Mouse (Mus musculus): ENCODE data around the gene Ctss. TPM values are rescaled to one million over a fixed set of nuclear protein-coding genes. Genes with fewer than 3 reads are reported as not detected.
A peak's percentile ranks its signal among the peaks of the same experiment; 100 is the strongest.

Gene Ctss
- total and polyA plus RNA-seq, 3 experiments: not detected

- H3K9me3 ChIP-seq (replicated peaks; ENCODE audit: insufficient read depth, low read length): no peaks in the 10 kb centered on the region
- peaks cover 10 to 13% of the 10 kb centered on the region in 2 experiments for H3K4me1 ChIP-seq (ENCODE audit: control insufficient read depth in 1 of 2, insufficient read depth in 2 of 2, low read length in 2 of 2)
- H3K36me3 ChIP-seq (ENCODE audit: control insufficient read depth in 1 of 2, insufficient read depth in 2 of 2, low read length in 2 of 2): peaks cover 0 to 11% of the 10 kb centered on the region in 2 experiments; a peak in 2 of 4 replicates
- TF ChIP-seq NELFE (IDR thresholded peaks at IDR 0.05; ENCODE audit: low read depth, low read length): no peak
- TF ChIP-seq MEF2A (IDR thresholded peaks at IDR 0.05; ENCODE audit: extremely low read depth, insufficient replicate concordance, low read depth, low read length, poor library complexity, severe bottlenecking): no peak
- no peak for TF ChIP-seq ZC3H11A (IDR thresholded peaks at IDR 0.05; ENCODE audit: low read depth, low read length)
- no peak for TF ChIP-seq HCFC1 (IDR thresholded peaks at IDR 0.05; ENCODE audit: low read depth, low read length)
- TF ChIP-seq CHD2 (IDR thresholded peaks at IDR 0.05; ENCODE audit: low read length): no peak
- no peak for TF ChIP-seq POLR2AphosphoS2 (IDR thresholded peaks at IDR 0.05; ENCODE audit: low read length)
- no peak for TF ChIP-seq ZMIZ1 (IDR thresholded peaks at IDR 0.05; ENCODE audit: low read depth, low read length)
- TF ChIP-seq NRF1 (IDR thresholded peaks at IDR 0.05; ENCODE audit: insufficient read depth, low read depth, low read length, poor library complexity, severe bottlenecking): no peak
- TF ChIP-seq MYB (IDR thresholded peaks at IDR 0.05; ENCODE audit: low read depth, low read length): no peak
- no peak for TF ChIP-seq E2F4 (IDR thresholded peaks at IDR 0.05; ENCODE audit: borderline replicate concordance, low read depth, low read length)
- TF ChIP-seq TBP (IDR thresholded peaks at IDR 0.05; ENCODE audit: low read depth, low read length): no peak
- no peak for TF ChIP-seq SMC3 (IDR thresholded peaks at IDR 0.05; ENCODE audit: low read depth, low read length)
- TF ChIP-seq POLR2AphosphoS5 (IDR thresholded peaks at IDR 0.05; ENCODE audit: borderline replicate concordance, low read depth, low read length): no peak
- H3K4me3 ChIP-seq (ENCODE audit: control insufficient read depth in 1 of 2, insufficient read depth in 1 of 2, low read depth in 2 of 2, low read length in 2 of 2): no peak overlapping the region
- H3K79me2 ChIP-seq (ENCODE audit: control insufficient read depth, insufficient read depth, low read length, poor library complexity): no peaks in the 10 kb centered on the region
- no peaks in the 10 kb centered on the region for H3K27me3 ChIP-seq (ENCODE audit: control insufficient read depth in 1 of 2, insufficient read depth in 2 of 2, low read length in 2 of 2)
- H3K27ac ChIP-seq (ENCODE audit: control insufficient read depth, low read depth, low read length): no peak overlapping the region
- DNase-seq (ENCODE audit: low read depth, low spot score): no peak
- no peak overlapping the region for H3K9ac ChIP-seq (ENCODE audit: control insufficient read depth, low read depth, low read length, poor library complexity, severe bottlenecking)
Observed at GRCm38 (mm10) chr3:95509348-95509747, 17.2 kb upstream of the Ctss start.

DNA sequence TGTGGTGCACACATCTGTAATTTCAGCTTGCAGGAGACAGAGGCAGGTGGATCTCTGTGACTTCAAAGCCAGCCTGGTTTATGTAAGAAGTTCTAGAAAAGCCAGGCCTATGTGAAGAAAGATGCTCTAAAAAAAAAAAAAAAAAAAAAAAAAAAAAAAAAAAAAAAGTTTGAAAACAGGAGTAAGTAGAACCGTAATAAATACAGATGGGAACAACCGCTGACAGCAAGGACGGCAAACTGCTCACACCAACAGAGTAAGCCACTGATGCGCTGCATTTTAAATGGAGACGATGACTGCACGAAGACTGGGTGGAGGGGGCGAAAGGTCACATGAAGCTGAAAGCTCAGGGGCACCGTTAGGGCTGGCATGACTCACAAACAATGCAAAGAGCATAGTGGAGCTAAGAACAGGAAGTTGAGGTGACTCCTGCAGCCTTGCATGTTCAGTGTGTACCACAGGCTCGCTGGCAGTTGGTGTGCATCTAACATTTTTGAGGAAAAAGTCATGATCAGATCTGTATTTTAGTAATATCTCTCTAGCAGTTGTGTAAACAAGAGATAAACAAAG lies 14.9 kb upstream of the Ctss start:
- no peaks in the 10 kb centered on the region for H3K79me2 ChIP-seq (ENCODE audit: control insufficient read depth, insufficient read depth, low read length, poor library complexity)
- H3K9ac ChIP-seq (ENCODE audit: control insufficient read depth, low read depth, low read length, poor library complexity, severe bottlenecking): no peak overlapping the region; the same call in 1 of the 2 replicates
- H3K9me3 ChIP-seq (replicated peaks; ENCODE audit: insufficient read depth, low read length): no peaks in the 10 kb centered on the region
- peak; percentile 92 for DNase-seq (ENCODE audit: low read depth, low spot score)
- H3K27me3 ChIP-seq (ENCODE audit: control insufficient read depth in 1 of 2, insufficient read depth in 2 of 2, low read length in 2 of 2): no peaks in the 10 kb centered on the region
- peaks cover 14 to 17% of the 10 kb centered on the region in 2 experiments for H3K4me1 ChIP-seq (ENCODE audit: control insufficient read depth in 1 of 2, insufficient read depth in 2 of 2, low read length in 2 of 2)
- peaks cover 0 to 15% of the 10 kb centered on the region in 2 experiments; a peak in 2 of 4 replicates for H3K36me3 ChIP-seq (ENCODE audit: control insufficient read depth in 1 of 2, insufficient read depth in 2 of 2, low read length in 2 of 2)
- H3K4me3 ChIP-seq (ENCODE audit: control insufficient read depth in 1 of 2, insufficient read depth in 1 of 2, low read depth in 2 of 2, low read length in 2 of 2): no peak overlapping the region
- 0 out of 2 replicates have a peak overlapping the region, but pooled peaks have one; percentile 5 for H3K27ac ChIP-seq (ENCODE audit: control insufficient read depth, low read depth, low read length)
- TF ChIP-seq ETS1 (IDR thresholded peaks at IDR 0.05; ENCODE audit: low read depth, low read length): no peak
- TF ChIP-seq EP300 (IDR thresholded peaks at IDR 0.05; ENCODE audit: low read depth in 1 of 2, low read length in 2 of 2): no peak
- TF ChIP-seq SIN3A (IDR thresholded peaks at IDR 0.05; ENCODE audit: low read length): no peak
- peak; percentile 16; the same call in 1 of the 2 replicates for TF ChIP-seq GATA1 (IDR thresholded peaks at IDR 0.05; ENCODE audit: low read depth, low read length)
- TF ChIP-seq TBP (IDR thresholded peaks at IDR 0.05; ENCODE audit: low read depth, low read length): 0 out of 2 replicates have a peak, but pooled peaks have one; percentile 22
- TF ChIP-seq MAX (IDR thresholded peaks at IDR 0.05; ENCODE audit: low read length): no peak
